1 mouse cellular context compared by ENCODE assay signal in genomic region chr7:38214473-38215214, GRCm38 (mm10).
TF ChIP-seq lines count a peak whose summit lies in the region.

No protein-coding gene starts in this region.

TF ChIP-seq in CH12.LX, 34 proteins besides CTCF, POLR2A, EP300 and RAD21 (continued from another document):
- no peak for TF ChIP-seq NELFE (IDR thresholded peaks at IDR 0.05; ENCODE audit: low read depth, low read length)
- no peak for TF ChIP-seq USF2 (conservative IDR thresholded peaks at IDR 0.05; ENCODE audit: low read depth, low read length)
- 0 out of 2 replicates have a peak, but pooled peaks have one; percentile 28 for TF ChIP-seq ELF1 (IDR thresholded peaks at IDR 0.05; ENCODE audit: low read depth, low read length)
- peak; percentile 12; the same call in 1 of the 2 replicates for TF ChIP-seq ETS1 (conservative IDR thresholded peaks at IDR 0.05; ENCODE audit: low read depth, low read length)
TF ChIP-seq in CH12.LX: peak in this region for 3.
